Mouse (Mus musculus) C2C12 (cell line): ENCODE data around the gene Rasgef1b.

Source experiments
- CEBPB ChIP-seq: IDR thresholded peaks from one replicate; pipeline ENCODE4 v1.6.1; 2011; ENCODE audit warnings: low read depth, mild to moderate bottlenecking, control low read depth, moderate library complexity
- CTCF ChIP-seq: IDR thresholded peaks from one replicate; pipeline ENCODE4 v1.5.1; 2011; ENCODE audit not compliant: control insufficient read depth, insufficient read depth, insufficient read length
- MAX ChIP-seq: IDR thresholded peaks from one replicate; pipeline ENCODE4 v1.6.1; 2011; ENCODE audit warnings: mild to moderate bottlenecking, control low read depth
- MYOD1 ChIP-seq: IDR thresholded peaks from one replicate; pipeline ENCODE4 v1.6.1; 2011; ENCODE audit warnings: low read depth; ENCODE audit not compliant: control insufficient read depth, insufficient read length
- MYOG ChIP-seq: IDR thresholded peaks from one replicate; pipeline ENCODE4 v1.6.1; 2011; ENCODE audit not compliant: control insufficient read depth, insufficient read length; ENCODE audit errors: extremely low read depth
- USF1 ChIP-seq: IDR thresholded peaks from one replicate; pipeline ENCODE4 v1.6.1; 2011; ENCODE audit warnings: low read depth, mild to moderate bottlenecking, control low read depth, moderate library complexity

DNA sequence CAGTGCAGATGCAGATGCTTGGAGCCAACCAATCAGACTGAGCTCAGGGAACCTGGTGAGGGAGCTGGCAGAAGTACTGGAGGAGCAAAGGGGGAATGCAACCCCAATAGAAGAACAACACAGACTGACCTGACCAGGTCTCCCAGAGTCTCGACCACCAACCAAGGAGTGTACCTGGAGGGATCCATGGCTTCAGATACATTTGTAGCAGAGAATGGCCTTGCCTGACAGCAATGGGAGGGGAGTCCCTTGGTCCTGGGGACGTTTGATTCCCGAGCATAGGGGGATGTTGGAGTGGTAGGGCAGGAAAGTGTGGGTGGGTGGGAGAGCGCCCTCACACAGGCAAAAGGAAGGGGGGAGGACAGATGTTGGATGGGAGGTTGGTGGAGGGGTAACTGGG, 141.3 kb downstream of the Rasgef1b start:
- no peak for TF ChIP-seq MAX
- no peak for TF ChIP-seq CTCF
- TF ChIP-seq CEBPB, result no peak
- TF ChIP-seq MYOG, result no peak
- no peak for TF ChIP-seq USF1
- TF ChIP-seq MYOD1, result no peak
